Mouse (Mus musculus) kidney, postnatal 0 days (tissue): ENCODE measurements around the gene Hid1. TPM values are rescaled to one million over a fixed set of nuclear protein-coding genes. Genes with fewer than 3 reads are reported as not detected.

Experiments
- ATAC-seq: fragments of 200-750 bp; cut with Nextera tagmentation; replicated peaks from 2 replicates; pipeline ENCODE4 v1.8.0; 2017; ENCODE audit warnings: low read depth, moderate number of reproducible peaks, moderate TSS enrichment, moderate library complexity; ENCODE audit not compliant: low FRiP score
- DNase-seq: peaks from one replicate; pipeline ENCODE4 v3.0.0-alpha.2; 2016; ENCODE audit warnings: low spot score
- H3K27ac ChIP-seq: fragments of 300-500 bp; sonication (generic); 2 replicates; pipeline ENCODE4 v1.5.1; 2014; ENCODE audit warnings: mild to moderate bottlenecking
- H3K27me3 ChIP-seq: fragments of 300-500 bp; sonication (generic); 2 replicates; pipeline ENCODE4 v1.6.1; 2014; ENCODE audit warnings: low read length, mixed read lengths; ENCODE audit not compliant: insufficient read depth
- H3K36me3 ChIP-seq: fragments of 300-500 bp; sonication (generic); 2 replicates; pipeline ENCODE4 v1.6.1; 2014; ENCODE audit warnings: low read length, mixed read lengths; ENCODE audit not compliant: insufficient read depth
- H3K4me1 ChIP-seq: fragments of 300-500 bp; sonication (generic); replicated peaks from 2 replicates; pipeline ENCODE4 v1.6.1; 2014; ENCODE audit warnings: antibody characterized with exemption, low read length, mixed read lengths; ENCODE audit not compliant: insufficient read depth
- H3K4me2 ChIP-seq: fragments of 300-500 bp; sonication (generic); 2 replicates; pipeline ENCODE4 v1.6.1; 2014; ENCODE audit warnings: mild to moderate bottlenecking, low read length, moderate library complexity, mixed read lengths
- H3K4me3 ChIP-seq: fragments of 300-500 bp; sonication (generic); replicated peaks from 2 replicates; pipeline ENCODE4 v1.5.1; 2014; ENCODE audit warnings: low read depth, low read length
- H3K9ac ChIP-seq: fragments of 300-500 bp; sonication (generic); 2 replicates; pipeline ENCODE4 v1.6.1; 2014; ENCODE audit warnings: low read depth, low read length
- H3K9me3 ChIP-seq: fragments of 300-500 bp; sonication (generic); replicated peaks from 2 replicates; pipeline ENCODE4 v1.6.1; 2016; ENCODE audit warnings: low read length, inconsistent platforms, mixed read lengths
- CTCF ChIP-seq: IDR thresholded peaks from 2 replicates; pipeline ENCODE4 v1.5.1; 2016; ENCODE audit warnings: antibody characterized with exemption, low read depth, mild to moderate bottlenecking, moderate library complexity
- WGBS: fragments of 180-500 bp; shearing (Covaris S2); extraction: QIAGEN DNeasy Blood & Tissue Kit; methylation state at CpG from one replicate; pipeline ENCODE4 v1.1.7; 2014; 5-methylcytosine and 5-hydroxymethylcytosine counted together
- polyA plus RNA-seq: library from polyadenylated mRNA; unstranded; fragments of >200 nt; fragmentation: Nextera tagmentation; extraction: Ambion mirVana; gene quantifications from 2 replicates; pipeline ENCODE4 v1.2.1, GENCODE M21; 2015

The Hid1 gene
- polyA plus RNA-seq, 1 experiment from 2014 or later = 4.5 TPM

DNA sequence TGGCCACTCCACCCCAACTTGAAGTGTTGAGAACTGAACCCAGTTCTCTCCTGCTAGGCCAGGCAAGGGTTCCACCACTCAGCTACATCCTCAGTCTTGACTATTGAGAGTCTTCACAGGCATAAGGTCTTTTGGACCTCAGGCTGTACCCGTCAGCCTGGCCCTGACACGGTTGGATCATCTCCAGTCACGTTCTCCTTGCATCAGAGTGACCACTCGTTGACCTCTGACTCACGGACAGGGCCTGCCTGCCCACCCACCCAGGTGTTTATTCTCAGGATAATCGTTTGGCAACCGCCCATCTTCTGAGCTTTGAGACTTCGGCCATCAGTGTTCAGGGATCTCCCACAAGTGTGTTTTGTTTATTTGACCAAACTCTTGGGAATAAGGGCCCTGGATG, 64.4 kb downstream of the Hid1 start:
- no peak for TF ChIP-seq CTCF
- WGBS = 41% methylated on average over 8 of the region's 8 CpGs
- DNase-seq (no peak), ATAC-seq (no peak)
- Histone ChIP-seq H3K4me2 (no peak overlapping the region), H3K27me3 (no peaks in the 10 kb centered on the region), H3K36me3 (no peaks in the 10 kb centered on the region), H3K9me3 (no peaks in the 10 kb centered on the region), H3K27ac (no peak overlapping the region), H3K9ac (no peak overlapping the region), H3K4me3 (no peak overlapping the region), H3K4me1 (no peaks in the 10 kb centered on the region)

DNA sequence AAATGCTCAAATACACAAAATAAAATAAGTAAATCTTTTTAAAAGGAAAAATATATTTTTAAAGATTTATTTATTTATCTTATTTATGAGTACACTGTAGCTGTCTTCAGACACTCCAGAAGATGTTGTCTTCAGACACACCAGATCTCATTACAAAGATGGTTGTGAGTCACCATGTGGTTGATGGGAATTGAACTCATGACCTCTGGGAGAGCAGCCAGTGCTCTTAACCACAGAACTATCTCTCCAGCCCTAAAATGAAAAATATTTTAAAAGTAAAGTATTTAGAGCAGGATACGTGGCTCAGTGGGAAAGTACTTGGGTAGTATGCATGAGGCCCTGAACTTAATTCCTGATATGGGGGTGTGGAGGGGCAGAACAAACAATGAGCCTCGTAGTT, 66.2 kb downstream of the Hid1 start:
- Histone ChIP-seq H3K27me3 (no peaks in the 10 kb centered on the region), H3K4me3 (no peak overlapping the region), H3K36me3 (no peaks in the 10 kb centered on the region), H3K4me2 (no peak overlapping the region), H3K4me1 (0 out of 2 replicates have a peak, but pooled peaks cover 8% of the 10 kb centered on the region), H3K9ac (no peak overlapping the region), H3K9me3 (no peaks in the 10 kb centered on the region), H3K27ac (no peak overlapping the region)
- TF ChIP-seq CTCF = no peak
- 82% methylated on average over 2 of the region's 2 CpGs for WGBS
- DNase-seq (no peak), ATAC-seq (no peak)

DNA sequence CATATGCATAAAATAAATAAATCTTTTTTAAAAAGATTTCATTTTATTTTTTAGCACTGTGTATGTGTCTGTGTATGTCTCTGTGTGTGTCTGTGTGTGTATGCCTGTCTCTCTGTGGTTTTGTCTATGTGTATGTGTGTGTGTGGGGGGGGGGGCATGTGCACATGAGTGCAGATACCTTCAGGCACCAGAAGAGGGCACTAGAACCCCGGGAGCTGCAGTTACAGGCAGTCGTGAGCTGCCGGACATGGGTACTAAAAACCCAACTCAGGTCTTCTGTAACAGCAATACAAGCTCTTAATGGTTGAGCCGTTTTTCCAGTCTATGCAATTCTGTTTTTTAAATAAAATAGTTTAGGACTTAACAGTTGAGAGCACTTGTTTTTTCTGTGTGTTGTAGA, 66.8 kb downstream of the Hid1 start:
- Histone ChIP-seq H3K9ac (no peak overlapping the region), H3K27me3 (no peaks in the 10 kb centered on the region), H3K4me2 (no peak overlapping the region), H3K9me3 (no peaks in the 10 kb centered on the region), H3K4me1 (0 out of 2 replicates have a peak, but pooled peaks cover 8% of the 10 kb centered on the region), H3K36me3 (no peaks in the 10 kb centered on the region), H3K4me3 (no peak overlapping the region), H3K27ac (no peak overlapping the region)
- ATAC-seq (no peak), DNase-seq (no peak)
- no peak for TF ChIP-seq CTCF
- WGBS = 84% methylated on average over 4 of the region's 4 CpGs

DNA sequence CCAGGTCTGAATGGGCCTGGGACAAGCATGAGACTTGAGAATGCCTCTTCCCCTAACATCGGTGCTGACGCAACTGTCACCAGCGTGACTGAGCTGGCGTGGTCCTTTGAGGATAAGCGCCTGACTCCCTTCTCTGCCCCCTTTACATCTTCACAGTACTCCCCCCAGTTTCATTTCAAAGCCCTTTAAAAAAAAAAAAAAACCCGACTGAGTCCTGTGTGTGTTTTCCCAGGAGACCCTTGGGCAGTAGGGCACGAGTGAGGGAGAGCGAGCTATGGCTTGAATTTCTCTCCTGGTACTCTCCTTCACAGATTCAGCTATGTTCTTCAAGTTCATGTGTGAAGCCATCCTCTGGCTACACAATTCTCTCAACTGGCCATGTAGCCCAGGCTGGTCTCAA, 69.4 kb downstream of the Hid1 start:
- no peaks in the 10 kb centered on the region for H3K9me3 ChIP-seq
- ATAC-seq (no peak), DNase-seq (no peak)
- no peak overlapping the region for H3K9ac ChIP-seq
- H3K27ac ChIP-seq = no peak overlapping the region
- no peak for TF ChIP-seq CTCF
- no peaks in the 10 kb centered on the region for H3K36me3 ChIP-seq
- 0 out of 2 replicates have a peak, but pooled peaks cover 8% of the 10 kb centered on the region for H3K4me1 ChIP-seq
- no peaks in the 10 kb centered on the region for H3K27me3 ChIP-seq
- WGBS = 71% methylated on average over 8 of the region's 8 CpGs
- no peak overlapping the region for H3K4me3 ChIP-seq
- H3K4me2 ChIP-seq = no peak overlapping the region

Other genes starting within 250 kb of the Hid1 start
- 0.33 TPM in 2 replicates for gene Cd300lf, start 233.8 kb downstream of the Hid1 start, polyA plus RNA-seq
- 163 and 172 TPM in 2 replicates for gene Slc9a3r1, start 204.4 kb downstream of the Hid1 start, polyA plus RNA-seq
- 12.0 and 12.6 TPM in 2 replicates for gene Tmem104, start 180.3 kb downstream of the Hid1 start, polyA plus RNA-seq
- gene Nat9, start 179.9 kb downstream of the Hid1 start, polyA plus RNA-seq = 26.8 TPM in 2 replicates
- not detected in 2 replicates for gene Grin2c, start 100.5 kb downstream of the Hid1 start, polyA plus RNA-seq
- 10.0 and 12.2 TPM in 2 replicates for gene Fdxr, start 90.7 kb downstream of the Hid1 start, polyA plus RNA-seq
- gene Fads6, start 70.1 kb downstream of the Hid1 start, polyA plus RNA-seq = 0.92 and 1.1 TPM in 2 replicates
- gene Otop2, start 60.6 kb downstream of the Hid1 start, polyA plus RNA-seq = not detected in 2 replicates
- gene Ush1g, start 45.7 kb downstream of the Hid1 start, polyA plus RNA-seq = 0.05 TPM in 1 of 2 replicates, not detected in the other
- not detected in 2 replicates for gene Otop3, start 33.0 kb downstream of the Hid1 start, polyA plus RNA-seq
- gene Cdr2l, start 14.2 kb upstream of the Hid1 start, polyA plus RNA-seq = 7.6 and 7.8 TPM in 2 replicates
- gene Mrpl58, start 36.0 kb upstream of the Hid1 start, polyA plus RNA-seq = 225 and 232 TPM in 2 replicates
- 1,541 and 1,578 TPM in 2 replicates for gene Atp5h, start 52.2 kb upstream of the Hid1 start, polyA plus RNA-seq
- 19.8 and 22.2 TPM in 2 replicates for gene Kctd2, start 52.4 kb upstream of the Hid1 start, polyA plus RNA-seq
- gene Trim80, start 72.8 kb upstream of the Hid1 start, polyA plus RNA-seq = 0.13 and 0.49 TPM in 2 replicates
- gene Slc16a5, start 94.7 kb upstream of the Hid1 start, polyA plus RNA-seq = 47.7 and 51.1 TPM in 2 replicates
- 6.9 and 8.3 TPM in 2 replicates for gene Armc7, start 107.9 kb upstream of the Hid1 start, polyA plus RNA-seq
- 90.6 and 94.3 TPM in 2 replicates for gene Nt5c, start 124.1 kb upstream of the Hid1 start, polyA plus RNA-seq
- 251 and 271 TPM in 2 replicates for gene Jpt1, start 146.6 kb upstream of the Hid1 start, polyA plus RNA-seq
- 1,008 and 1,013 TPM in 2 replicates for gene Sumo2, start 168.5 kb upstream of the Hid1 start, polyA plus RNA-seq
- gene Nup85, start 196.7 kb upstream of the Hid1 start, polyA plus RNA-seq = 74.6 and 94.9 TPM in 2 replicates
- gene Mrps7, start 236.2 kb upstream of the Hid1 start, polyA plus RNA-seq = 92.9 and 93.7 TPM in 2 replicates
- 10.8 and 11.1 TPM in 2 replicates for gene Gga3, start 236.3 kb upstream of the Hid1 start, polyA plus RNA-seq
- gene Mif4gd, start 245.2 kb upstream of the Hid1 start, polyA plus RNA-seq = 57.3 and 61.6 TPM in 2 replicates